ENCODE assay signal across 12 mouse cellular contexts in genomic region chr19:17406823-17407222, GRCm38 (mm10).
"Had no signal": no experiment of that assay in that cellular context is flagged by ENCODE, and none has a peak within 500 bp of the region (broad histone marks: within the 10 kb centered on the region; RNA-seq: fewer than 3 reads in every experiment).

No protein-coding gene starts in this region.

- H3K27me3 ChIP-seq: limb, embryonic 15.5 days; midbrain, embryonic 12.5 days had no signal

- H3K27ac ChIP-seq: left cerebral cortex, adult 2 months; limb, embryonic 15.5 days; midbrain, embryonic 12.5 days had no signal

- H3K9me3 ChIP-seq: limb, embryonic 15.5 days had no signal

- H3K4me1 ChIP-seq: limb, embryonic 15.5 days; midbrain, embryonic 12.5 days had no signal

- H3K4me3 ChIP-seq: left cerebral cortex, adult 2 months; limb, embryonic 15.5 days; midbrain, embryonic 12.5 days had no signal

- H3K36me3 ChIP-seq: limb, embryonic 15.5 days; midbrain, embryonic 12.5 days had no signal

- ATAC-seq: midbrain, embryonic 16.5 days had no signal

- H3K4me2 ChIP-seq: limb, embryonic 15.5 days; lung, embryonic 14.5 days; midbrain, embryonic 12.5 days had no signal

- DNase-seq: kidney, adult 18-20 months; kidney, postnatal 14 days; lung, embryonic 14.5 days; lung, postnatal 10 days; lung, postnatal 4 days; right cerebral cortex, adult 18-20 months; right cerebral cortex, postnatal 25 days; thymus, postnatal 4 days had no signal

- H3K9ac ChIP-seq: limb, embryonic 15.5 days; lung, embryonic 14.5 days; midbrain, embryonic 12.5 days had no signal
